Mouse (Mus musculus): ENCODE measurements at regions not wholly inside any gene's neighbourhood (a gene's known extent, or its start where the extent isn't known, plus 50 kb on each side); places are given as distances from the start of the nearest gene placed in this dataset.
"Not testable (repeated sequence)": the region's sequence is repeated elsewhere in the genome, so short reads cannot be mapped to it uniquely, and the experiment has no call there.

DNA sequence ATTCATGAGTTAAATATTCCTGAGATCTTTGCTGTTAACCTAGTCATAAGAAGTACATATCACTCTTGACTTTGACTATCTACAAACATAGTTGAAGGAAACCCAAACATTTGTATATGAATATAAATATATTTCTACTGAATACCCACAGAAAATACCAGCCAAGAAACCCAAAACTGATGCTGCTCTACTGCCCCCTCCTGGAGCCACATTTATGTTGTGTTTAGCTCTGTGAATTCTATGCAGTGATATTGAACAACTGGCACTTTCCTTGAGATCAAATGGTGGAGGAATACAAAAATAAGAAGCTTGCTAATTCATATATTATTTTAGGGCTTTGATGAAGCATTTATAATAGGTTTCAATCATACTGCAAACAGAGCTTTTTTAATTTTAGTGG lies 89.7 kb upstream of the Mageb16 start:
- DNase-seq (ENCODE audit: low spot score) = peak; percentile 3

DNA sequence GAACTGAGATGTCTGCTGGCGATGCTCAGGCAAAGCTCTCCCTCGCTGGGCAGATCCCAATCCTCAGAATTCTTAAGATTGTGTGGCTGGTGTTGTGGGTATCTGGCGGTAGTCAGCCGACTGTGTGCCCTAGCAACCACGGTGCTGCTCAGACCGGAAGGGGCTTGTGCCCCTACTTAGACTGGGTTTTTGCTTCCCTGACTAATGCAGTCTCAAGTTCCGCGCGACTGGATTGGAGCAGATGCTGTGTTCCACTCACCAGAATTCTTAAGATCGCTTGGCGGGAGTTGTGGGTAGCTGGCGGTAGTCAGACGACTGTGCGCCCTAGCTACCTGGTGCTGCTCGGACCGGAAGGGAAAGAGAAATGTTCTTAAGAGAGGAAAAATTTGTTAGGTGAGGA lies 87.4 kb upstream of the Mageb16 start:
- not testable (repeated sequence) for DNase-seq (ENCODE audit: low spot score)
